Mouse (Mus musculus) cerebral cortex, adult 2 months (tissue): ENCODE measurements around the gene Anks3.

Experiments used
- WGBS: fragments of 180-500 bp; shearing (Covaris S2); methylation state at CpG from one replicate; pipeline ENCODE4 v1.1.7; 2018; 5-methylcytosine and 5-hydroxymethylcytosine counted together

Gene Anks3

DNA sequence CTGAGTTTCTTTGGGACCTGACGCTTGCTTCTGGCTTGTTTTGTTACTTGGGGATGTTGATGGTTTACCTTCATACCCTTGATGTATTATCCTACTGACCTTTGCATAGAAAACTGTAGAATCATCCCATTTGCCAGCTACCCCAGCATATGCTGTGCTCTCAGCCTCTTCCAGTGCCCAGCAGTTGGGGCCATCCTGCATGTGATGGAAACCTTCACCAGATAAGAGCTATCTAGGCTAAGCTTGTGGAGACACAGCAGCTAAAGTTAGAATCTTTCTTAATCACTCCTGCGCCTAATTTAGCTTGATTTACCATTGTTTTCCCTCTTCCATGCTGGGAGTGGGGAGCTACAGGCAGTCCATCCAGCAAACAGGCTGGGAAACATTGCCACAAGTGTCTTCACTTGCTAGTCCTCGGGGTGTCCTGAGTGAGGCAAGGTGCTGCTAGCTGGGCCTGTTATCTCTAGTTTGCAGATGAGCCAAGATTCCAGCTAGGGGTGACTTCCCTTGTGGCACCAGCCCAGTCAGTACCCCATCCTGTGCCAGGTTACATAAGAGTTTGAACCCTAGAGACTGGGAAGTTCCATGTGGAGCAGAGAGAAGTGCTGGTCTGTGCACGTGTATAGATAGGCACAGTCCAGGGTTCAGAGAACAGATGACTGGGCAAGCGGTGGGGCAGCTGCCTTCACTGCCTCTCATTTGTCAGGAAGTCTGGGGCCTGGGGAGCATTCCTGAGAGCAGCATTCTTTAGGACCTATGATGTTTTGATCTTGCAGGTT, 67.6 kb downstream of the Anks3 start:
- WGBS: 37% methylated on average over 5 of the region's 5 CpGs

DNA sequence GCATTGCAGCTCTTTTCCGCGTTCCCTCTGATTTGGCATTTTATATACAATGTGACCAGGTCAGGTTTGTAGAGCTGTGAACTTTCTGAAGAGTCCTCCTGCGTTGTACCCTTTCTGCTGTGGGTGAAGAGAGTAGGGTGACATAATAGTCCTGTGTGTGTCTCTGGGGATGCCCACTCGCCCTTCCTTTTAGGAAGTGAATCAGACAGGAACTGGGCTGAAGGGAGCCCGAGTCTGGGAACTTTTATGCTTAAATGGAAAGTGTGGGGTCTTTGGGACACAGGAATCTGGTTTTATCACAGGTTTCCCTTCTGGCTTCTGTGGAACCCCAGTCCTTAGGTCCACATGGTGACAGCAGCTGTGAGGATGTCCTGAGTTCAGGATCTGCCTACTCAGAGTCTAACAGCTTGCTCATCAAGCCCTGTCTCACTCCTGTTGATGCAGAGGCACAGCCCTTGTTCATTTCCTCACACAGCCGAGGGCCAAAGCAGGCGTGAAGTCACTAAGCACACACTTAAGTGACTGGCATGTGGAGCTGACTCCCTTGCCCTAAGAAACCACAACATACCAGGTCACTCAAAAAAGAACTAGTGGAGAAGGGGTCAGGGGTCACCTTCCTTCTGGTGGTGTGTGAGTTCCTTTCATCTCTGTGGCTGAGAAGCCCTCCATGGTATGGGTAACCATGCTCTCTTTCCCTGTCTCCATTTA, 69.7 kb downstream of the Anks3 start:
- WGBS: 71% methylated on average over 7 of the region's 7 CpGs

DNA sequence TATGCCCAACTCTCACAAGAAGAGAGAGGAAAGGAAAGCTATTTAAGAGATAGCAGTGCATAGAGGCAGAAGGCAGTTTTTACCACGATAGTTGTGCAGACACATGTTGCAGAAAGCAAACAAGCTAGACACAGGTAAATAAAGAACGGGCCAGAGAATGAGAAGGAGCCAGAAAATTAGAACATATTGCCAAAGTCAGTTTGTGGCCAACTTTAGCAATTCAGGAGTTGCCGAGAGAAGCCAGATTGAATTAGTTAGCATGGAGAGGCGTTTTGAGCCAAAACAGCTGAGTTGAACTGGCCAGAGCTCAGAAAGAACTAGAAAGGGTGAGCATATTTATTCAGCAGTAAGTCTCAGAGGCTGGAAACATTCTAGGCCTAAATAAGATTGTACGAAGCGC, 71.8 kb downstream of the Anks3 start:
- WGBS: 33% methylated on average over 6 of the region's 6 CpGs
